22 mouse cellular contexts compared by ENCODE assay signal in the genomic region with DNA sequence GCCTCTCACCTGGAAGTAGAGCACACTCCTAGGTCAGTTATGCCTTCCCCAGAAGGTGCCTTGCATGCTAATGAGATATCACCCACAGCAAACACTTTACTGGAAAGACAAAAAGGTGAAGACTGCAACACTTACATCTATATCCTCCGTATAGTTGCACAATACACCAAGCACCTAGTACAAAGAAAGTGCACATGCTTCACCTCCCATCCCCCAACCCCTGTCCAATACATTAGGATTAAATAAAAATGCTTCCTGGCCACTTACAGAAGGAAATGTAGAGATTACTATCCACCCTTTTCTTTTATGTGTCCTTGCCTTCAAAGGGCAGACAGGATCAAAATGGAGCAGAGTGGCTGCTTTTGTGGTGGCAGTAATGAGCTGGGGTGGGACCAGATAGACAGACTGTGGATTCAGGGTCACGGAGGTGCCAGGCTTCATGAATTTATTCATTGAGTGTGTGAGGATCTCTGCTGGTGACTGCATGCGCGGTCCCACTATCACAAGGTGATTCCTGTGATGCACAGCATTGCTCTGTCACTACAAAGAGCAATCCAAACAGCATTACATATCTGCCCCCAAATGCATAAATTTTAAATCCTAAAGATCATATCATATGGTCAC.
A peak's percentile ranks its signal among the peaks of the same experiment; 100 is the strongest.
DNase-seq lines count a peak whose midpoint lies in the region; ATAC-seq and TF ChIP-seq lines count a peak whose summit lies in the region.
"Had no signal": no experiment of that assay in that cellular context is flagged by ENCODE, and none has a peak within 500 bp of the region (broad histone marks: within the 10 kb centered on the region; RNA-seq: fewer than 3 reads in every experiment).

No protein-coding gene starts in this region.

- H3K4me1 ChIP-seq in forebrain, embryonic 11.5 days (replicated peaks; ENCODE audit: control insufficient read depth, insufficient read depth, low read length), result peaks cover 3% of the 10 kb centered on the region; the same call in 1 of the 2 replicates
- H3K4me1 ChIP-seq in forebrain, embryonic 10.5 days, result peaks cover 8% of the 10 kb centered on the region; the same call in 1 of the 2 replicates
- peaks cover 10% of the 10 kb centered on the region for H3K4me1 ChIP-seq in midbrain, embryonic 10.5 days
- no peaks in the 10 kb centered on the region for H3K4me1 ChIP-seq in midbrain, postnatal 0 days (ENCODE audit: insufficient read depth, low read length)
- H3K4me1 ChIP-seq in midbrain, embryonic 13.5 days (replicated peaks), result peaks cover 11% of the 10 kb centered on the region

- WGBS in forebrain, embryonic 11.5 days, result 61% methylated on average over 4 of the region's 4 CpGs
- 79% methylated on average over 4 of the region's 4 CpGs for WGBS in forebrain, embryonic 10.5 days
- 55% methylated on average over 4 of the region's 4 CpGs for WGBS in midbrain, embryonic 10.5 days
- WGBS in midbrain, postnatal 0 days, result 29% methylated on average over 4 of the region's 4 CpGs
- WGBS in midbrain, embryonic 13.5 days, result 22% methylated on average over 4 of the region's 4 CpGs

- no peak for DNase-seq in forebrain, embryonic 11.5 days (ENCODE audit: low spot score)
- DNase-seq in forebrain, embryonic 10.5 days (ENCODE audit: extremely low spot score, low spot score), result no peak
- DNase-seq in midbrain, embryonic 10.5 days (ENCODE audit: low spot score), result no peak
- no peak for DNase-seq in midbrain, postnatal 0 days (ENCODE audit: low spot score)
- peak; percentile 29 for DNase-seq in embryo, embryonic 11 days
- DNase-seq in thymus, postnatal 0 days (ENCODE audit: low spot score), result no peak
- no peak for DNase-seq in heart, postnatal 14 days
- DNase-seq: cerebellum, adult 2 months; gastrocnemius, postnatal 36 days; heart, postnatal 10 days; kidney, adult 18-20 months; kidney, postnatal 10 days; left cerebral cortex, postnatal 4 days; liver, postnatal 0 days; lung, postnatal 10 days; right cerebral cortex, adult 18-20 months; thymus, postnatal 14 days had no signal

- no peak overlapping the region for H3K4me3 ChIP-seq in forebrain, embryonic 11.5 days (ENCODE audit: low read depth, low read length)
- no peak overlapping the region for H3K4me3 ChIP-seq in forebrain, embryonic 10.5 days
- no peak overlapping the region for H3K4me3 ChIP-seq in midbrain, embryonic 10.5 days
- no peak overlapping the region for H3K4me3 ChIP-seq in midbrain, postnatal 0 days (ENCODE audit: low read depth, low read length)
- no peak overlapping the region for H3K4me3 ChIP-seq in midbrain, embryonic 13.5 days (replicated peaks)
- H3K4me3 ChIP-seq: myocyte had no signal

- H3K9me3 ChIP-seq in forebrain, embryonic 11.5 days (ENCODE audit: control insufficient read depth, low read length), result no peaks in the 10 kb centered on the region
- no peaks in the 10 kb centered on the region for H3K9me3 ChIP-seq in forebrain, embryonic 10.5 days
- no peaks in the 10 kb centered on the region for H3K9me3 ChIP-seq in midbrain, embryonic 10.5 days (replicated peaks)
- H3K9me3 ChIP-seq in midbrain, postnatal 0 days (ENCODE audit: low read length), result no peaks in the 10 kb centered on the region
- no peaks in the 10 kb centered on the region for H3K9me3 ChIP-seq in midbrain, embryonic 13.5 days

- no peak overlapping the region for H3K9ac ChIP-seq in forebrain, embryonic 11.5 days (ENCODE audit: low read length)
- no peak overlapping the region for H3K9ac ChIP-seq in midbrain, postnatal 0 days (replicated peaks; ENCODE audit: low read length, poor library complexity, severe bottlenecking)
- no peak overlapping the region for H3K9ac ChIP-seq in midbrain, embryonic 13.5 days (replicated peaks)
- H3K9ac ChIP-seq: liver, postnatal 0 days had no signal

- no peaks in the 10 kb centered on the region for H3K27me3 ChIP-seq in forebrain, embryonic 11.5 days (ENCODE audit: control insufficient read depth, insufficient read depth, low read length)
- H3K27me3 ChIP-seq in forebrain, embryonic 10.5 days (ENCODE audit: poor library complexity, severe bottlenecking), result no peaks in the 10 kb centered on the region
- no peaks in the 10 kb centered on the region for H3K27me3 ChIP-seq in midbrain, embryonic 10.5 days (ENCODE audit: low read depth, poor library complexity, severe bottlenecking)
- no peaks in the 10 kb centered on the region for H3K27me3 ChIP-seq in midbrain, postnatal 0 days (ENCODE audit: insufficient read depth, low read length)
- H3K27me3 ChIP-seq in midbrain, embryonic 13.5 days, result no peaks in the 10 kb centered on the region

- no peak overlapping the region for H3K4me2 ChIP-seq in forebrain, embryonic 11.5 days (ENCODE audit: low read depth, low read length, severe bottlenecking)
- no peak overlapping the region for H3K4me2 ChIP-seq in midbrain, postnatal 0 days (ENCODE audit: low read depth, low read length, poor library complexity, severe bottlenecking)
- H3K4me2 ChIP-seq in midbrain, embryonic 13.5 days (replicated peaks), result no peak overlapping the region
- H3K4me2 ChIP-seq: heart, embryonic 11.5 days had no signal

- ATAC-seq in forebrain, embryonic 11.5 days (replicated peaks; ENCODE audit: low FRiP score), result peak; percentile 65; the same call in 1 of the 2 replicates
- no peak for ATAC-seq in midbrain, postnatal 0 days (ENCODE audit: low FRiP score)
- ATAC-seq in midbrain, embryonic 13.5 days, result peak; percentile 94
- ATAC-seq: CD4-positive, CD25-positive, alpha-beta regulatory T cell, adult 4 months; liver, postnatal 0 days had no signal

- no peak overlapping the region for H3K27ac ChIP-seq in forebrain, embryonic 11.5 days (ENCODE audit: low read depth, low read length)
- no peak overlapping the region for H3K27ac ChIP-seq in forebrain, embryonic 10.5 days
- H3K27ac ChIP-seq in midbrain, embryonic 10.5 days (replicated peaks), result peak overlapping the region; percentile 61; the same call in 1 of the 2 replicates
- no peak overlapping the region for H3K27ac ChIP-seq in midbrain, postnatal 0 days (ENCODE audit: low read depth, low read length)
- peak overlapping the region; percentile 82 for H3K27ac ChIP-seq in midbrain, embryonic 13.5 days

- intact Hi-C loops in heart, postnatal 14 days (cut with DNase I), result no loop called here

- no peak for TF ChIP-seq CTCF in midbrain, postnatal 0 days (IDR thresholded peaks at IDR 0.05)

- no peaks in the 10 kb centered on the region for H3K36me3 ChIP-seq in forebrain, embryonic 11.5 days (ENCODE audit: control insufficient read depth, insufficient read depth, low read length)
- H3K36me3 ChIP-seq in forebrain, embryonic 10.5 days (replicated peaks), result no peaks in the 10 kb centered on the region
- no peaks in the 10 kb centered on the region for H3K36me3 ChIP-seq in midbrain, embryonic 10.5 days
- H3K36me3 ChIP-seq in midbrain, postnatal 0 days (ENCODE audit: insufficient read depth, low read length), result no peaks in the 10 kb centered on the region
- H3K36me3 ChIP-seq in midbrain, embryonic 13.5 days, result no peaks in the 10 kb centered on the region
- H3K36me3 ChIP-seq: G1E had no signal

Comparison
In these comparisons a context has a peak if more than half of its experiments do, and no peak if none do; other contexts are left out.
1. H3K27ac ChIP-seq: peak in midbrain, embryonic 10.5 days (single experiment) and midbrain, embryonic 13.5 days (single experiment); none in forebrain, embryonic 11.5 days (single experiment), forebrain, embryonic 10.5 days (single experiment) and midbrain, postnatal 0 days (single experiment).